Mouse (Mus musculus) liver, embryonic 12.5 days (tissue): ENCODE results near the gene Cdrt4. TPM values are rescaled to one million over a fixed set of nuclear protein-coding genes. Genes with fewer than 3 reads are reported as not detected.

ENCODE experiments used
- ATAC-seq: fragments of 200-750 bp; cut with Nextera tagmentation; 2 replicates; pipeline ENCODE4 v1.8.0; 2017; ENCODE audit warnings: moderate number of reproducible peaks, mild to moderate bottlenecking, moderate library complexity
- H3K27ac ChIP-seq: fragments of 300-500 bp; sonication (generic); 2 replicates; pipeline ENCODE4 v1.5.1; 2016; ENCODE audit warnings: mild to moderate bottlenecking
- H3K27me3 ChIP-seq: fragments of 300-500 bp; sonication (generic); replicated peaks from 2 replicates; pipeline ENCODE4 v1.6.1; 2016; ENCODE audit warnings: mild to moderate bottlenecking, moderate library complexity
- H3K36me3 ChIP-seq: fragments of 300-500 bp; sonication (generic); 2 replicates; pipeline ENCODE4 v1.6.1; 2016; ENCODE audit warnings: mild to moderate bottlenecking, moderate library complexity
- H3K4me1 ChIP-seq: fragments of 300-500 bp; sonication (generic); 2 replicates; pipeline ENCODE4 v1.6.1; 2016
- H3K4me2 ChIP-seq: fragments of 300-500 bp; sonication (generic); 2 replicates; pipeline ENCODE4 v1.6.1; 2016; ENCODE audit warnings: mild to moderate bottlenecking, moderate library complexity
- H3K4me3 ChIP-seq: fragments of 300-500 bp; sonication (generic); 2 replicates; pipeline ENCODE4 v1.5.1; 2016; ENCODE audit warnings: mild to moderate bottlenecking, moderate library complexity
- H3K9ac ChIP-seq: fragments of 300-500 bp; sonication (generic); 2 replicates; pipeline ENCODE4 v1.6.1; 2016; ENCODE audit warnings: mild to moderate bottlenecking, moderate library complexity
- H3K9me3 ChIP-seq: fragments of 300-500 bp; sonication (generic); replicated peaks from 2 replicates; pipeline ENCODE4 v1.6.1; 2016; ENCODE audit warnings: mild to moderate bottlenecking, moderate library complexity
- WGBS: fragments of 180-500 bp; shearing (Covaris S2); methylation state at CpG from one replicate; pipeline ENCODE4 v1.1.7; 2016; ENCODE audit not compliant: insufficient replicate concordance; 5-methylcytosine and 5-hydroxymethylcytosine counted together
- polyA plus RNA-seq: library from polyadenylated mRNA; unstranded; fragments of >200 nt; fragmentation: Nextera tagmentation; extraction: Ambion mirVana; gene quantifications from 2 replicates; pipeline ENCODE4 v1.2.1, GENCODE M21; 2016

Gene Cdrt4
- polyA plus RNA-seq, 1 experiment from 2014 or later, result not detected

DNA sequence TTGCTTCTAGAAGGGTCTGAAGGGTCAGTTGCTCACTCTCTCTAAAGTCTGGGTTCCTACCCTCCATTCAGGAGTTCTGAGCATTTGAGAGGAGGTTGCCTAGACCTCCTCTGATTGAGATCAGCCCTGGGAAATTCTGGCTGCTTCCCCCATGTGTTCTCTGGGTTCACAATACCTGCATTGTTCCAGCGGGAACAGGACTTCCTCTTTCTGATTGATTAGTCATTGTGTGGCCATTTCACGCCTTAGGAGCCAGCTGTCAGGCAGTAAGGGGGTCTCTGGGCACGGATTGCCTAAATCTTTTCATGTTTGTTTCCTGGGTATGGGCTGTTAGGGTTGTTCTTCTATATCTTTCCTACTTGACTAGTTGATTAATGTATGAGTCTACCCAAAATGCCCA is 32.8 kb downstream of the Cdrt4 start:
- no peak for ATAC-seq
- Histone ChIP-seq H3K4me3 (no peak overlapping the region), H3K27me3 (0 out of 2 replicates have a peak, but pooled peaks cover 5% of the 10 kb centered on the region), H3K9ac (no peak overlapping the region), H3K36me3 (no peaks in the 10 kb centered on the region), H3K9me3 (no peaks in the 10 kb centered on the region), H3K27ac (no peak overlapping the region), H3K4me1 (no peaks in the 10 kb centered on the region), H3K4me2 (no peak overlapping the region)
- 4% methylated on average over 3 of the region's 3 CpGs for WGBS

DNA sequence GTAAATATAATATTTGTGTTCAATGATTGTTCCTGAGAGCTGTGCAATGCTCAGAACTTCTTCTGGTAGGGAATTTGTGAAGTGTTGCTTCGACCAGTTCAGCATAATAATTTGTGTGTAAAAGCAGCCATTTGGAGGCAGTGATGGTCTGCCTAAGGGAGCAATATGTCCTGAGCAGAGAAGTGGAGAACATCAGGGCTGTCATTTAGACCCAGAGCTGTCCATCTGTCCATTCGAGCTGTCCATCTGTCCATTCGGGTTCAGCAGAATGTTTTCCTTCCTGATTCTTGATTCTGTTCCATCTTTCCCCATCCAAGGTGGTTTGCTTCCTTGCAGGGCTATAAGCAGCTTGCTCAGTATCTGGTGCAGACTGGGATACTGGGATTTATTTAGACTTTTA is 33.4 kb downstream of the Cdrt4 start:
- no peak overlapping the region for H3K9ac ChIP-seq
- 0 out of 2 replicates have a peak, but pooled peaks cover 5% of the 10 kb centered on the region for H3K27me3 ChIP-seq
- WGBS, result 44% methylated on average over 3 of the region's 3 CpGs
- H3K9me3 ChIP-seq, result no peaks in the 10 kb centered on the region
- H3K4me3 ChIP-seq, result no peak overlapping the region
- H3K36me3 ChIP-seq, result no peaks in the 10 kb centered on the region
- H3K4me2 ChIP-seq, result no peak overlapping the region
- no peak overlapping the region for H3K27ac ChIP-seq
- no peak for ATAC-seq
- no peaks in the 10 kb centered on the region for H3K4me1 ChIP-seq

DNA sequence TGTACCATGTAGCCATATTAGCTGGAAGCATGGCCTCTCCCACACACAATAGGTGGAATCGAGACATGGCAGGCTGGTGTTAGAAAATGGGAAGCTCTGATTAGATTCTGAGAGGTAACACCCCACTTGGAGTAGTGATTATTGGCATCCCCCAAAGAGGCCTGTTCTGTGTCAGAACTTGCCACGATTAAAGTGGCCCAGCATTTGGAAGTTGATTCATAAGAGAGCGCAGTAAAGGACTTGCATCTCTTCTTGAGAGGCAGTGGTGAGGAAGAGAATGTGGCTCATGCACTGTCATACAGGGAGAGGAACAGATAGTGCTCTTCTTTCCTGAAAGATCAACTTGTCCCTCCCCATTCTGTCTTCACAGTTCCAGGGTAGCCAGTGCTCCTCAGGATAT is 34.1 kb downstream of the Cdrt4 start:
- Histone ChIP-seq H3K27me3 (0 out of 2 replicates have a peak, but pooled peaks cover 5% of the 10 kb centered on the region), H3K36me3 (no peaks in the 10 kb centered on the region), H3K27ac (no peak overlapping the region), H3K9ac (no peak overlapping the region), H3K4me2 (no peak overlapping the region), H3K9me3 (no peaks in the 10 kb centered on the region), H3K4me1 (no peaks in the 10 kb centered on the region), H3K4me3 (no peak overlapping the region)
- ATAC-seq, result no peak
- WGBS, result 69% methylated on average over 3 of the region's 3 CpGs

DNA sequence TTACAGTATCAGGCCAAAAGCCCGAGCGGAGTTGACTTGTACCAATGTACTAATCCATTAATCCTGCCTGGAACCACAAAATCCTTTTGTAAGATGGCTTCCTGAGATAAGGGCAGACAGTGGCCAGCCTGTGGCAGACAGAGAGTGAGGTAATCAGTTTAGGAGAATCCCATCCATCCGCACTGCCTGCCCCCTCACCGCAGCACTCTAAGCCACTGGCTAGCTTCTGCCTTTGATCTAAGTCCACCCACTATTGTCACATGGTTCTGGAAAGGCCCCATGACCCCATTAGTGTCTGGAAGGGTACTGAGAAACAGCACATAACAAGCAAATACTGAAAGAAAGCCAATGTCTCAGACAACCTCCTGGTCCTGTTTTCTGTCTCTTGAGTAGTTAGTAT is 35.6 kb downstream of the Cdrt4 start:
- Histone ChIP-seq H3K27ac (no peak overlapping the region), H3K4me2 (no peak overlapping the region), H3K36me3 (no peaks in the 10 kb centered on the region), H3K4me3 (no peak overlapping the region), H3K9ac (no peak overlapping the region), H3K27me3 (0 out of 2 replicates have a peak, but pooled peaks cover 5% of the 10 kb centered on the region), H3K4me1 (no peaks in the 10 kb centered on the region), H3K9me3 (no peaks in the 10 kb centered on the region)
- no peak for ATAC-seq
- 28% methylated on average over 4 of the region's 4 CpGs for WGBS

DNA sequence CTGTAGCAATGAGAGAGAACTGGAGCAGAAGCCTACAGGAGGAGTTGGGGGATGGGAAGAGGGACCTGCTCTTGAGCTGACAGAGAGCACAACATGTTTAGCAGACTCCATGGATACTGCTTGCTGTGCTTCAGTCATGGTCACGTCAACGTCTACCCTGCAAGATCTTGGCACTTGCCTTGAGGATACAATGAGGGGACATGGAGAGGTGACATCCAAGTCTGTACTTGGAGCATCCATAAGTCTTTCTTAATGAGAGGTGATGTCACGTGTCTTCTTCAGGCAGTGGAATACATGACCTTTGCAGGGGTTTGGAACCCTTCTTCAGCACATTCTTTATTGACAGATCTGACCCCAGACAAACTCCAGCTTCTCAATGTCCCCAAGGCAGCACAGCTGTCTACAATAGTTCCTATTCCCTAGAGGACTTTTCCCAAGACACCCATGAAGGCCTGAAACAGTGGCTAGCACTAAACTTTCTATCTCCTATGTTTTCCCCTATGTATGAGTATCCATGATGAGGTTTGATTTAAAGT is 39.2 kb downstream of the Cdrt4 start:
- Histone ChIP-seq H3K4me1 (no peaks in the 10 kb centered on the region), H3K4me2 (no peak overlapping the region), H3K4me3 (no peak overlapping the region), H3K36me3 (no peaks in the 10 kb centered on the region), H3K27me3 (0 out of 2 replicates have a peak, but pooled peaks cover 5% of the 10 kb centered on the region), H3K9me3 (no peaks in the 10 kb centered on the region), H3K9ac (no peak overlapping the region), H3K27ac (no peak overlapping the region)
- 64% methylated on average over 3 of the region's 3 CpGs for WGBS
- no peak for ATAC-seq

DNA sequence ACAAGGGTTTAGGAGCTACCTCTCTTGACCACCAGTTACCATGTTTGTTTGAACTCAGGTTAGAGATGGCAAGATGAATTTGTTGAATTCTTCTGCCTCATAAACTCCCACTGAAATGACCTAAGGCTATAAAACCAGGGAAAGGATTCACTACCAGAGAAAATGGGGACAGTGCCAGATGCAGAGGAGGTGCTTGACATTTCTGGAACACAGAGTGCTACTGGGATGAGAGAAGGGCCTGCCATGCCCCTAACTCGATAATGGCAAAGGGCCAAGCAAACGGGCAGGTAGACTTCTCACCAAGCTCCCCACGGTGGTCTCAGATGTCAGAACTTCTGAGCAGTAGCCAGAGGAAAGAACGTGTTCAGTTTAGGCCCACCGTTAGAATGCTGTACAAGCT is 39.8 kb downstream of the Cdrt4 start:
- no peaks in the 10 kb centered on the region for H3K36me3 ChIP-seq
- 65% methylated on average over 5 of the region's 5 CpGs for WGBS

DNA sequence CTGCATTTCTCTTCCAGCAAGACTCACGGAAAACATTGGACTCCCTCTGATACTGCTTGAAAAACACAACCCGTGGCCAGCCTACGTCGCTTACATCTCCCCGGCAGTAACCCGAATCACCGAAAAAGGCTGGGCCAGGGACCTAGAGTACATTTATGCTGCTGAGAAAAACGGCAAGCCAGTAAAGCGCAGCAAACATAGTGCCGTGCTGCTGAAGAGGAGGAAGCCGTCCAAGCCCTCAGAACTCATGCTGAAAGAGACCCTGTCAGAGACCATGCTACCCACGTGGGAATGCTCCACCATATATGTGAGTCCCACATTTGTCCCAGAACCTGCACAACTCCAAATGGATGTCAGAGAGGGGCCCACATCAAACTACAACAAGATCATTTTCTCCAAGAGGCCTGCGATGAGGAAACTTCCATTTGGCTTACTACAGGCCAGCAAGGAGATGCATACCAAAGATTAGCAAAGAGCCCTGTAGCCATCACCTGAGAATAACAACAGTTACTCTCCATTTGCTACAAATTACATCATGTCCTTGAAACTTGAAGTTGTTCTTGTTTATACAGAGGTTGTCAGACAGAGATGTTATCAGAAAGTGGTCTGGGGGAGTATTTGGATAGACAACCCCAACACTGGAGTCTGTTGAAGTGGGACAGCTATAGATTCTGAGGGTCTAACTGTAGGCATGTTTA is 41.7 kb downstream of the Cdrt4 start:
- H3K9ac ChIP-seq, result no peak overlapping the region

More for the DNA sequence above, 39.8 kb downstream of the Cdrt4 start:
- Histone ChIP-seq H3K27ac (no peak overlapping the region), H3K9ac (no peak overlapping the region), H3K4me3 (no peak overlapping the region), H3K9me3 (no peaks in the 10 kb centered on the region), H3K27me3 (0 out of 2 replicates have a peak, but pooled peaks cover 2% of the 10 kb centered on the region), H3K4me1 (no peaks in the 10 kb centered on the region), H3K4me2 (no peak overlapping the region)
- no peak for ATAC-seq

DNA sequence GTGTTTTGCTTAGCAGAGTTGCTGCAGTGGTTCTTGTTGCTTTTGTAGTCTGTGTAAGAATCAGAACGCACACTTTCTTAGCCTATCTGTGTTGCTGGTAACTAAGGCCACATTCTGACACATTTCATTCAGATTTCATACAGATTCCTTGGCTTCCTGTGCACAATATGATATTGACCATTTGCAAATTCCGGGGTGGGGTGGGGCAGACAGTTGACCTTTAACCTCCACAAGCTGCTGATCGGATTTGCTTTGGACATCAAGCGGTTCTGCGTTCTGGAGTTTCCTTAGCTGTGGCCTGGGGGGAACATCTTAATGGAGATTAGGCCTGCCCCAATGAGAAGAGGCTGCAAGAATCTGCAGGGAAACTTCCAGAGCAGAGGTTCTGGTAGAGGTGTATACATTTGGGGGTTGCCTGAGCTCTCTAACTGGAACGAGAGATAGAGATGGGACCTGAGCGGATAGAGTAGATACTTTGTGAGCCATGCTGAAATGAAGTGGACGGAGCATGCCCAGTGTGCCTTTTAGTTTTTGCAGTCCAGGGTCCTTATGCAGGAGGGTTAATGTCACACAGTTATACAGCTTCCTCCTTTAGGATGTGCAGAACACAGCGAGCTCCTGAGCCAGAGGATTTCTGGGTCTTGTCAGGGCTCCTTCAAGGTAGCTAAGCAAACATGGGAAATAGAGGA is 44.2 kb downstream of the Cdrt4 start:
- no peaks in the 10 kb centered on the region for H3K27me3 ChIP-seq
- no peak overlapping the region for H3K9ac ChIP-seq
- ATAC-seq, result no peak
- no peak overlapping the region for H3K4me2 ChIP-seq
- H3K36me3 ChIP-seq, result no peaks in the 10 kb centered on the region
- 0 out of 2 replicates have a peak, but pooled peaks cover 4% of the 10 kb centered on the region for H3K4me1 ChIP-seq
- H3K27ac ChIP-seq, result no peak overlapping the region
- no peaks in the 10 kb centered on the region for H3K9me3 ChIP-seq
- no peak overlapping the region for H3K4me3 ChIP-seq
- WGBS, result 69% methylated on average over 9 of the region's 9 CpGs

More for the DNA sequence above, 41.7 kb downstream of the Cdrt4 start:
- 71% methylated on average over 13 of the region's 13 CpGs for WGBS
- H3K27ac ChIP-seq, result no peak overlapping the region
- no peak overlapping the region for H3K4me3 ChIP-seq
- H3K4me1 ChIP-seq, result no peaks in the 10 kb centered on the region
- H3K36me3 ChIP-seq, result no peaks in the 10 kb centered on the region
- H3K9me3 ChIP-seq, result no peaks in the 10 kb centered on the region
- no peaks in the 10 kb centered on the region for H3K27me3 ChIP-seq
- H3K4me2 ChIP-seq, result no peak overlapping the region
- ATAC-seq, result no peak

DNA sequence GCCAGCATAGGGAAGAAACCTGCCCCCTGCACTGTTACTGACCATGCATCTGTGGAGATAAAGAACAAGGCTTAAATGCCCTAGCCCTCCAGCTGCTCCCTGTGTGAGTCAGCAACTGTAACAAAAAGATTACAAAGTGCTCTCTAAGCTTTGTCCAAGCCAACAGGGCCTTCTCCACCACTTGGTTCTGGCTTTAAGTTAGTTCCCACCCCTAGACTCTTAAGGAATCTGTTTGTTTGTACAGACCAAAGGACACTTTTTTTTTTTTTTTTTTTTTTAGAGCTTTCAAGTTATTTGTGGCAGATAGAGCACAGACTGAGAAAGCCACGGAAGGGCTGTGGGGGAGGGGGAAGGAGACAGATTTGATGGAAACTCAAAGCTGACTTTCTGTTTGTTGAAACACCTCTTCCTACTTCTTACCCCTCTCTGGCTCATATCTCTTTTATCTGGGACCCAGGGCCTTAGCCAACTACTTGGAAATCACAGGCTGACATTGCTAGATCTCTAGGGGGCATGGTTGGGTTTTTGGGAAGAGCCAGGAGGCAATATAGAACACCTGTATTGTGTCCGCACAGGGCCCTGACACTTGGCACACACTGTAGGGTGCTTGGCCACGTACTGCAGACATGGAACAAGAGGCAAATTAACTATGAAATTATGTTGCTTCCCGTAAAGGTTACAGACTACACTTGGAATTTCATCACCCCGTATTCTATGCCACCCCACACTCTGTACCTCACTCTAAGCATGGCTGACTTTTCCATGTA is 44.9 kb downstream of the Cdrt4 start:
- Histone ChIP-seq H3K36me3 (no peaks in the 10 kb centered on the region), H3K4me2 (no peak overlapping the region), H3K27me3 (no peaks in the 10 kb centered on the region), H3K4me1 (0 out of 2 replicates have a peak, but pooled peaks cover 4% of the 10 kb centered on the region), H3K4me3 (no peak overlapping the region), H3K27ac (no peak overlapping the region), H3K9ac (no peak overlapping the region), H3K9me3 (no peaks in the 10 kb centered on the region)
- ATAC-seq, result no peak
- 60% methylated on average over 5 of the region's 5 CpGs for WGBS

DNA sequence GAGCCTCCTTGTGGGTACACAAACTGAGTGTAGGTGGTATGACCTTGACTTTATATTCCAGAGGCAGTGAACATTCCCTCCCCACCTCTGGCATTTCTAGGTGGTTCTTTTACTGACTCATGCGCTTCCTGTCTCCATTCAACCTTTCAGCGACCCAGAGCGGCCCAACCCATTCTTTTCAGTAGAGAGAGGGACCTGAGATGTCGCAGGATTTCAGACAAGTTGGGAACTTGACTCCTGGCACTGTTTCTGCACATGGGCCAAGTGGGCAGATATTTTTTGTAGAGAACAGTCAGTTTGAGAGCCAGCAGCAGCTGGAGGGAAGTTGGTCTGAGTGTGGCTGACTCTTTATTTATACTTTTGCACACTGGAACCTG is 45.5 kb downstream of the Cdrt4 start:
- H3K4me3 ChIP-seq, result no peak overlapping the region
- no peaks in the 10 kb centered on the region for H3K36me3 ChIP-seq
- no peaks in the 10 kb centered on the region for H3K9me3 ChIP-seq
- 0 out of 2 replicates have a peak, but pooled peaks cover 4% of the 10 kb centered on the region for H3K4me1 ChIP-seq
- no peaks in the 10 kb centered on the region for H3K27me3 ChIP-seq
- H3K4me2 ChIP-seq, result no peak overlapping the region
- H3K27ac ChIP-seq, result no peak overlapping the region
- ATAC-seq, result no peak
- H3K9ac ChIP-seq, result no peak overlapping the region
- WGBS, result 50% methylated on average over 4 of the region's 4 CpGs

DNA sequence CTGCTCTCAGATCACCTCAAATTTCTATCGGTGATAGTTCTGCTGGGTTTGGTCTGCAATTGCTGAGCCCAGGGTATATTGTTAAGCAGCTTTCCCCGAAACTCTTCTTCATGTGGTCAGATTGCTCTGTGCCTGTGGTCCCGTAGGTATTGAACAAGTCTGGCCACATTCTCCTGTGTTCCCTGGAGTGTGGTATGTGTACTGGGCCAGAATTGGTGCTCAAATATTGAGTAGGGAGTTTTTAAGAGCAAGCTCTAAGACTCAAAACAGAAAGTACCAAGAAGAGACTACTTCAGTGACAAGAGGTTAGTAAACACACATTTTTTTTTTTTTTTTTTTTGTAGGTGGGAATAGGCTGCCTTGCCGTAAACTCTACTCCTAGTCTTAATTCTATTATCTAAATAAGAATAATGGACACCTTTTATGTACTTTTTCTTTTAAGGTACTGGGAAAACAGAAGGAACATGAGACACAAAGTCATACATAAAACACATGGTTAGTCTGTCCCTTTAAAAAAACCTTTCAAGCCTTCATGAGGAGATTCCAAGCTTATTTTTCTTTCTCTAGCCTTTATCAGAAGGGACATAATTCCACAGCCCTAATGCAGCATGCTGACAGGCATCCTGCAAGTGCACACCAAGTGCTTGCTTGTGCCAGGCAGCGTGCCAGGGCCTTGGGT is 46.2 kb downstream of the Cdrt4 start:
- H3K9me3 ChIP-seq, result no peaks in the 10 kb centered on the region
- H3K36me3 ChIP-seq, result no peaks in the 10 kb centered on the region
- no peak overlapping the region for H3K4me2 ChIP-seq
- 0 out of 2 replicates have a peak, but pooled peaks cover 4% of the 10 kb centered on the region for H3K4me1 ChIP-seq
- WGBS, result 66% methylated on average over 5 of the region's 5 CpGs
- no peak overlapping the region for H3K9ac ChIP-seq
- no peak overlapping the region for H3K27ac ChIP-seq
- H3K27me3 ChIP-seq, result no peaks in the 10 kb centered on the region
- no peak for ATAC-seq
- no peak overlapping the region for H3K4me3 ChIP-seq
